Mouse (Mus musculus): ENCODE results near the gene Lck.
"Not testable (repeated sequence)": the region's sequence is repeated elsewhere in the genome, so short reads cannot be mapped to it uniquely, and the experiment has no call there.

Lck gene

GRCm38 (mm10) chr4:129554512-129554911, 18.9 kb downstream of the Lck start:
- DNase-seq, result not testable (repeated sequence)

- DNase-seq, result no peak
Measured at GRCm38 (mm10) chr4:129550295-129550694, 23.1 kb downstream of the Lck start.

GRCm38 (mm10) chr4:129549306-129549705, 24.1 kb downstream of the Lck start:
- DNase-seq, result peak; percentile 47

GRCm38 (mm10) chr4:129547631-129548030, 25.8 kb downstream of the Lck start:
- DNase-seq, result not testable (repeated sequence)

- no peak for DNase-seq
Measured at GRCm38 (mm10) chr4:129544106-129544505, 29.3 kb downstream of the Lck start.

- DNase-seq, result peak; percentile 99
Measured at GRCm38 (mm10) chr4:129542592-129543141, 30.8 kb downstream of the Lck start, which contains the start of gene Hdac1. Gene Hdac1 (minus strand): TSS chr4:129542713.

GRCm38 (mm10) chr4:129541868-129542591, 31.4 kb downstream of the Lck start:
- peak; percentile 36 for DNase-seq

- DNase-seq, result peak; percentile 40
Measured at GRCm38 (mm10) chr4:129540012-129540411, 33.4 kb downstream of the Lck start.

- DNase-seq, result not testable (repeated sequence)
Measured at GRCm38 (mm10) chr4:129528901-129529300, 44.5 kb downstream of the Lck start.

- no peak for DNase-seq
Measured at GRCm38 (mm10) chr4:129525889-129526288, 47.6 kb downstream of the Lck start.

- no peak for DNase-seq
Measured at GRCm38 (mm10) chr4:129525338-129525737, 48.1 kb downstream of the Lck start.

GRCm38 (mm10) chr4:129518519-129518918, 54.9 kb downstream of the Lck start:
- no peak for DNase-seq

- no peak for DNase-seq
Measured at GRCm38 (mm10) chr4:129516925-129517324, 56.5 kb downstream of the Lck start.

GRCm38 (mm10) chr4:129514300-129514898, 59.0 kb downstream of the Lck start:
- peak; percentile 80 for DNase-seq

GRCm38 (mm10) chr4:129513891-129514290, 59.5 kb downstream of the Lck start:
- no peak for DNase-seq

GRCm38 (mm10) chr4:129513086-129513767, 60.2 kb downstream of the Lck start, which contains the start of gene Marcksl1:
Gene Marcksl1 (plus strand): TSS chr4:129513581.
- peak; percentile 96 for DNase-seq

GRCm38 (mm10) chr4:129511413-129512096, 61.9 kb downstream of the Lck start:
- DNase-seq, result peak; percentile 78

GRCm38 (mm10) chr4:129510723-129511412, 62.6 kb downstream of the Lck start:
- DNase-seq, result peak; percentile 60

- no peak for DNase-seq
Measured at GRCm38 (mm10) chr4:129509650-129510049, 63.8 kb downstream of the Lck start.

GRCm38 (mm10) chr4:129508834-129509600, 64.4 kb downstream of the Lck start:
- peak; percentile 65 for DNase-seq

- DNase-seq, result no peak
Measured at GRCm38 (mm10) chr4:129508237-129508515, 65.3 kb downstream of the Lck start.
